Mouse (Mus musculus): Measurements from ENCODE around the gene Tvp23b. TPM values are rescaled to one million over a fixed set of nuclear protein-coding genes. Genes with fewer than 3 reads are reported as not detected.
A peak's percentile ranks its signal among the peaks of the same experiment; 100 is the strongest.

The Tvp23b gene
- polyA plus RNA-seq, 1 experiment from 2014 or later: 40.5 TPM

GRCm38 (mm10) chr11:62955186-62955585 lies 75.9 kb downstream of the Tvp23b start:
- no peaks in the 10 kb centered on the region for H3K27me3 ChIP-seq (replicated peaks)
- no peaks in the 10 kb centered on the region for H3K9me3 ChIP-seq
- ATAC-seq (ENCODE audit: low FRiP score, low read depth): no peak
- H3K27ac ChIP-seq: no peak overlapping the region
- no peak overlapping the region for H3K4me2 ChIP-seq (replicated peaks)
- H3K4me1 ChIP-seq: no peaks in the 10 kb centered on the region
- H3K4me3 ChIP-seq: no peak overlapping the region
- H3K9ac ChIP-seq: no peak overlapping the region
- 61% methylated on average over 5 of the region's 5 CpGs for WGBS
- H3K36me3 ChIP-seq: no peaks in the 10 kb centered on the region

- H3K9me3 ChIP-seq: no peaks in the 10 kb centered on the region
- no peak overlapping the region for H3K4me3 ChIP-seq
- H3K27me3 ChIP-seq (replicated peaks): no peaks in the 10 kb centered on the region
- WGBS: 23% methylated on average over 6 of the region's 6 CpGs
- no peaks in the 10 kb centered on the region for H3K4me1 ChIP-seq
- no peaks in the 10 kb centered on the region for H3K36me3 ChIP-seq
- no peak overlapping the region for H3K9ac ChIP-seq
- no peak for ATAC-seq (ENCODE audit: low FRiP score, low read depth)
- no peak overlapping the region for H3K27ac ChIP-seq
- no peak overlapping the region for H3K4me2 ChIP-seq (replicated peaks)
These were observed 76.5 kb downstream of the Tvp23b start for GRCm38 (mm10) chr11:62955776-62956175.

GRCm38 (mm10) chr11:62957626-62958180 lies 78.4 kb downstream of the Tvp23b start:
- Histone ChIP-seq H3K4me3 (no peak overlapping the region), H3K36me3 (no peaks in the 10 kb centered on the region), H3K9me3 (no peaks in the 10 kb centered on the region), H3K4me2 (replicated peaks) (no peak overlapping the region), H3K4me1 (no peaks in the 10 kb centered on the region), H3K27ac (no peak overlapping the region), H3K9ac (no peak overlapping the region), H3K27me3 (replicated peaks) (no peaks in the 10 kb centered on the region)
- no peak for ATAC-seq (ENCODE audit: low FRiP score, low read depth)
- WGBS: 89% methylated on average over 8 of the region's 8 CpGs

DNA sequence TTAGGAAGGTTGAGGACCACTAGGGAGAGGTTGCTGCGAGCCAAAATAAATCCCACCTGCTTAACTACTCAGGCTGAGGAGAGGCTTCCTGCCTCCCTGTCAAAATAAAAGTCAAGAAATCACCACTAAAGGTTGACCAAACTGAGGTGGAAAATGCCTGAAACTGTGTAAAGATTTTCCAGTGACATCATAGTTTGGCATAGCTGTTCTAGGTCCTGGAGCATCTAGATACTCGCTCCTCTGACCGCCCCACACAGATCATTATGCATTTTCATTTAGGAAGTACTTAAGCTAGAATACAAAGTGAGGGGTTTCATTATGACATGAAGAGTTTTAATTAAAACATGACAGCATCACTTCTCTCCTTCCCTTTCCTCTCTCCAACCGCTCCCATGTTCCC lies 84.0 kb downstream of the Tvp23b start:
- Histone ChIP-seq H3K36me3 (no peaks in the 10 kb centered on the region), H3K4me1 (peaks cover 12% of the 10 kb centered on the region; the same call in 1 of the 2 replicates), H3K27me3 (replicated peaks) (no peaks in the 10 kb centered on the region), H3K9me3 (no peaks in the 10 kb centered on the region), H3K27ac (no peak overlapping the region), H3K9ac (no peak overlapping the region), H3K4me2 (replicated peaks) (no peak overlapping the region), H3K4me3 (no peak overlapping the region)
- ATAC-seq (ENCODE audit: low FRiP score, low read depth): no peak
- 88% methylated on average over 4 of the region's 4 CpGs for WGBS

DNA sequence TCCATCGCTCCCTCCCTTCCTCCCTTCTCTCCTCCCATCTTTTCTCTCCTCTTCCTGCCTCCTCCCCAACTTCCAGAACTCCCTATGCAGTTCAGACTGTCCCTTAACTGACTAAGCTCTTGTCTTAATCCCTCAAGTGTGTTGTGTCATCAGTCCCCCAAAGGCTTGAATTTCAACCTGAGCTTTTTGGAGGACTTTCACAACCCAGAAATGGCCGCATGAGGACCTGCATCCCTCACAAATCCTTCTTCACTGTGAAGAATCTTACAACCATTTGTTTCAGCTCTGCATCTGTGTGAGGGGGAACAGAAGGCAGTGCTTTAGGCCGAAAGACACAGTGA lies 87.1 kb downstream of the Tvp23b start:
- Histone ChIP-seq H3K36me3 (no peaks in the 10 kb centered on the region), H3K4me2 (replicated peaks) (peak overlapping the region; percentile 47), H3K27me3 (replicated peaks) (no peaks in the 10 kb centered on the region), H3K4me1 (peaks cover 12% of the 10 kb centered on the region; the same call in 1 of the 2 replicates), H3K9ac (no peak overlapping the region), H3K4me3 (no peak overlapping the region), H3K27ac (peak overlapping the region; percentile 43; the same call in 1 of the 2 replicates), H3K9me3 (no peaks in the 10 kb centered on the region)
- WGBS: 57% methylated on average over 3 of the region's 3 CpGs
- no peak for ATAC-seq (ENCODE audit: low FRiP score, low read depth)

Other genes starting within 250 kb of the Tvp23b start
- gene Lrrc75a, start 230.9 kb upstream of the Tvp23b start, polyA plus RNA-seq (2016; fragmentation: Nextera tagmentation; extraction: Ambion mirVana): 14.2 and 15.9 TPM in 2 replicates
- 30.8 and 34.7 TPM in 2 replicates for gene Mmgt2, start 230.8 kb upstream of the Tvp23b start, polyA plus RNA-seq (2016; fragmentation: Nextera tagmentation; extraction: Ambion mirVana)
- gene Zfp287, start 147.6 kb upstream of the Tvp23b start, polyA plus RNA-seq (2016; fragmentation: Nextera tagmentation; extraction: Ambion mirVana): 18.4 and 19.5 TPM in 2 replicates
- gene Gm10428, start 126.4 kb upstream of the Tvp23b start, polyA plus RNA-seq (2016; fragmentation: Nextera tagmentation; extraction: Ambion mirVana): not detected in 2 replicates
- gene Zfp286, start 90.0 kb upstream of the Tvp23b start, polyA plus RNA-seq (2016; fragmentation: Nextera tagmentation; extraction: Ambion mirVana): 27.6 and 30.1 TPM in 2 replicates
- gene Trim16, start 59.2 kb upstream of the Tvp23b start, polyA plus RNA-seq (2016; fragmentation: Nextera tagmentation; extraction: Ambion mirVana): 8.2 and 10.3 TPM in 2 replicates
- 0.74 and 1.0 TPM in 2 replicates for gene Fbxw10, start 32.4 kb upstream of the Tvp23b start, polyA plus RNA-seq (2016; fragmentation: Nextera tagmentation; extraction: Ambion mirVana)
- gene Cdrt4, start 71.7 kb downstream of the Tvp23b start, polyA plus RNA-seq (2016; fragmentation: Nextera tagmentation; extraction: Ambion mirVana): 0.28 and 0.29 TPM in 2 replicates
- gene Tekt3, start 182.2 kb downstream of the Tvp23b start, polyA plus RNA-seq (2016; fragmentation: Nextera tagmentation; extraction: Ambion mirVana): not detected in 2 replicates
- gene Pmp22, start 249.5 kb downstream of the Tvp23b start, polyA plus RNA-seq (2016; fragmentation: Nextera tagmentation; extraction: Ambion mirVana): 29.8 and 31.7 TPM in 2 replicates

Measured in neural tube, embryonic 12.5 days (tissue).